Mouse (Mus musculus) gastrocnemius, postnatal 36 days (tissue): Measurements from ENCODE around the gene Usp1. TPM values are rescaled to one million over a fixed set of nuclear protein-coding genes. Genes with fewer than 3 reads are reported as not detected.
A peak's percentile ranks its signal among the peaks of the same experiment; 100 is the strongest.
"Not testable (repeated sequence)": the region's sequence is repeated elsewhere in the genome, so short reads cannot be mapped to it uniquely, and the experiment has no call there.

Experiments used
- DNase-seq, 2 experiments: peaks; one replicate each; pipeline ENCODE4 v3.0.0; 2022
- intact Hi-C: fragments of 180-260 bp; cut with DNase I; formaldehyde crosslinking; loops from one replicate; pipeline ENCODE4 v1.15.1; 2025
- long read RNA-seq, 2 experiments: library from polyadenylated mRNA; stranded (forward); transcript quantifications; one replicate each; pipeline ENCODE4 v2.0.0; 2021
- total RNA-seq, 2 experiments: library from RNA; stranded (reverse); gene quantifications; 2 replicates each; pipeline ENCODE4 v1.2.3; 2021

Usp1 gene
- 1 to 10 TPM; 8.2 to 9.1 TPM for total RNA-seq
- long read RNA-seq, experiment 1, partial matches to known transcripts: 0 of 4 reads
- long read RNA-seq, experiment 1, other reads (novel, unspliced or antisense): 2 of 4 reads
- long read RNA-seq, experiment 2, partial matches to known transcripts: 3 of 8 reads
- long read RNA-seq, experiment 2, other reads (novel, unspliced or antisense): 2 of 8 reads

GRCm38 (mm10) chr4:98923568-98924070, at the start of gene Usp1:
Usp1 (plus strand) TSS chr4:98923810.
- DNase-seq: peak in 1 of 2 experiments; percentile 83
- intact Hi-C loops: no loop called here

DNA sequence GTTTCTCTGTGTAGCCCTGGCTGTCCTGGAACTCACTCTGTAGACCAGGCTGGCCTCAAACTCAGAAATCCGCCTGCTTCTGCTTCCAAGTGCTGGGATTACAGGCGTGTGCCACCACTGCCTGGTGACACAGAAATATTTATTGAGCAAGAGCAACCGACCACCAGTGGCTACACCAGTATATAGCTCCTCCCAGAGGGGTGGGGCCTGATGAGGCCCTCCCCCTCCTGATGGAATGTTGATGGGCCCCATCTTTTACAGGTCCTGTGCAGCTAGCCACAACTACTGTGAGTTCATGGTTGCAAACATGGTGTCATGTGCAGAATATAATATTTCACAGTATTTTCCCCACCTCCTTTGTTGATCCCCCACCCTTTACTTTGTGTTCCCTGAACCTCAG, 40.9 kb upstream of the Usp1 start:
- no peak for DNase-seq
- intact Hi-C loops: no loop called here

- intact Hi-C loops: loop anchor here (2.0 kb wide), 1 partner anchor 146 kb away; no protein-coding TSS in a partner anchor
These were observed 37.2 kb upstream of the Usp1 start for GRCm38 (mm10) chr4:98886377-98886776.

GRCm38 (mm10) chr4:98887148-98887547, 36.5 kb upstream of the Usp1 start:
- peak in 1 of 2 experiments; percentile 11 for DNase-seq
- intact Hi-C loops: loop anchor here (2.0 kb wide), 1 partner anchor 146 kb away; no protein-coding TSS in a partner anchor

More at GRCm38 (mm10) chr4:98886377-98886776, 37.2 kb upstream of the Usp1 start:
- DNase-seq: no peak

DNA sequence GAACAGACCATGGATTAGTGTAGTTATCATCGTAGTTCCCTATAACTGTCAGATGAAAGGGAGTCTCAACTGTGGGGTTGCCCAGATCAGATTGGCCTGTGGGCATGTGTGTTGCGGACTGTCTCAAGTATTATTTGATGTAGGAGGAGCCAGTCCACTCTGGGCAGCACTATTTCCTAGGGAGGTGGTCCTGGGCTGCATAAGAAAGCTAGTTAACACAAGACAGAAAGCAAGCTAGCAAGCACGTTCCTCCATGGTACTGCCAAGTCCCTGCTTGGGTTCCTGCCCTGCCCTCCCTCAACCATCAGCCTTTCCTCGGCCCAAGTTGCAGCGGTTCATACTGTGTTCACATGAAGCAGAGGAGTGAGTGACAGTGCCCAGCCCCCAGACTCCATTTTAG, 13.4 kb upstream of the Usp1 start:
- DNase-seq: no peak
- intact Hi-C loops: no loop called here

DNA sequence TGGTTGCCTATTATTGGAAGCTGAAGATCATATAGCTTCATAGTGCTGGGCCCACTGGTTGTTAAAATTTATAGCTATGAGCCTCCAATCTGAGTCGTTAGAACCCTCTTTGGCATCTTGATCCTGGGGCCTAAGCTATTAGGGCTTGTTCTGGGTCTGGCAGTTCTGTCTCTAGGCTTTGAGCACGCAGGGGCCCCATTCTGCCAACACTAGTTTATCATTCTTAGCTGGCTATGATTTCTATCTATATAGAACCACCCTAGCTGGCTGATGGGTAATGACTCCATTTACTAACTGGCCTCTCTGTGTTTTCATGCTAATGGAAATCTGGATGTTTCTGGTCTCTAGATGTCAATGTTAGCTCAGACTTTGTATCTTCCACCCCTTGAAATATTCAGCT, 5.9 kb upstream of the Usp1 start:
- DNase-seq: no peak
- intact Hi-C loops: no loop called here

DNA sequence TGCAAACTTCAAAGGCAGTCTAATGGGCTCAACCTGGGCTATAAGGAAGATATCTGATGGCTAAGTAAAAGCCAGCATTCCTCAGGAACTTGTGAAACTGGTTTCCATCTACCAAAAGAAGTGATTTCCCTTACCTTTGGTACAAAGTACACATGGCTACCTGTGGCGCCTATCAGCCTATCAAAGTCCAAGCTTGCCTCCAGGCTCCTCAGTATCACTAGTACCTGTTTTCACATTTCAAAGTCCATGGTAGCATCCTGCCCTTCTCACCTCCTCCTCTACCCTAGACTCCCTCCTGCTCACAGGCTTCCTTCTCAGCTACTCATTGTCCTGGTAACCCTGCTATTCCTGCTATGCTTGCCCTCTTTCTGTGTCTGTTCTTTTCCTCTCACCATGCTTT, 5.4 kb upstream of the Usp1 start:
- no peak for DNase-seq
- intact Hi-C loops: no loop called here

- no peak for DNase-seq
- intact Hi-C loops: no loop called here
These were observed 2.7 kb upstream of the Usp1 start for GRCm38 (mm10) chr4:98920896-98921295.

GRCm38 (mm10) chr4:98922061-98922642, 1.5 kb upstream of the Usp1 start:
- DNase-seq: no peak
- intact Hi-C loops: no loop called here

GRCm38 (mm10) chr4:98922643-98923567, 705 bp upstream of the Usp1 start:
- peak; percentile 89 to 96 for DNase-seq
- intact Hi-C loops: no loop called here

DNA sequence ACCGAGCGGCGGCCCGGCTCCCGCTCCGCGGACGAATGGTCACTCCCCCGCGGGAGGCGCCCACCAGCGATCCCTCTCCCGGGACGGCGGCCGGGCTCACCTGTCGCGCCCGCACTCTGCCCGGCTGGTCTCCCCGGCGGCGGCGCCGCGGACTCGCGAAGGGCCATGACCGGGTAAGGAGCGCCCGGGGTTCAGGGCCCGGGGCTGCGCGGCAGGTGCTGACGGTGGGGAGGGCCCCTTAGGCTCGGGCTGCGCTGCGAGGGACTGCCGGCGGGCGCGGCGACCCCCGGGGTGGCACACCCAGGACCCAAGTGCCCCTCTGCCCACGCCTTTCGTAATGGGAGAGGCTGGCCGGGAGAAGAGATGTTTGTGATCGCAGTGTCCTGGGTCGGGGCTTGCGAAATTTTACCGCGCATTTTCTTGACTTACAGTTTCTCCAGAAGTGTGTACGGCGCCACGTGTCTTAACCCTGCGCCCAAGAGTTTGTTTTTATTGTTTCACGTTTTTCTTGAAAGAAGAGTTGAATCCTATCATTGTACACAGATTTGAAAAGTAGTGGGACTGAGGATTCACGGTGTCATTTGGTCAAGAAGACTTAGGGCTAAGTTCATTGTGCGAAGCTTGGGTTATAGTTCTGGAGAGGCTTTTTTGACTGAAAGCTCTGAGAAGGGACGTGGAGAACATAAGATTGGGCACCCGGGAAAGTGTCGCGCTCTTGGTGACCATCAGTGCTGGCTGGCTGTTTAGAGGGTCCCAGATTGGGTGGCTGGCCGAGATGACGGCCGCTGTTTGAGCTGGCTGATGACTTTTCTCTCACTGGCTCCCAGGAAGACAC, 678 bp downstream of the Usp1 start:
- intact Hi-C loops: no loop called here
- peak in 1 of 2 experiments; percentile 33 for DNase-seq

- intact Hi-C loops: loop anchor here (5.0 kb wide), 1 partner anchor 267 kb away; the partner anchor contains the start of gene Atg4c
- DNase-seq: no peak
These were observed 1.2 kb downstream of the Usp1 start for GRCm38 (mm10) chr4:98924906-98925178.

GRCm38 (mm10) chr4:98925250-98925781, 1.7 kb downstream of the Usp1 start:
- no peak for DNase-seq
- intact Hi-C loops: loop anchor here (5.0 kb wide), 1 partner anchor 267 kb away; the partner anchor contains the start of gene Atg4c

DNA sequence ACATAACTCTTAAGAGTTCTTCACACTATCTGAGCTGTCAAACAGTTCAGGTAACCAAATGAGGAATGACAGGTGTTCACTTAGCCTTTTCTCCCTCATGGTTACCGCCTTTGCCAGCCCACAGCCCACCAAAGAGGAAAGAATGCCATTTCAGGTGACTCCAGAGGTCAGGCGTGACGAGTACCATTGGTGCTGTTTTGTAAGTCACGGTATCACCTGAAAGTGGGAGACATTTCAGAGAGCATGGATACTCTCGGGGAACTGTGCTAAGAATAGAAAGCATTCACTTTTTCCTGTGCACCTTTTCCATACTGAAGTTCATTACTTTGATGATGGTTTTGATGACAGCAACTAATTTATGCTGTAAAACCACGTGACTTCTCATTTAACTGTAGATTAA, 12.4 kb downstream of the Usp1 start:
- no peak for DNase-seq
- intact Hi-C loops: no loop called here

- intact Hi-C loops, DNase-seq: not testable (repeated sequence)
These were observed 14.6 kb downstream of the Usp1 start for GRCm38 (mm10) chr4:98938210-98938609.

GRCm38 (mm10) chr4:98950563-98950962, 27.0 kb downstream of the Usp1 start:
- intact Hi-C loops: no loop called here
- no peak for DNase-seq

DNA sequence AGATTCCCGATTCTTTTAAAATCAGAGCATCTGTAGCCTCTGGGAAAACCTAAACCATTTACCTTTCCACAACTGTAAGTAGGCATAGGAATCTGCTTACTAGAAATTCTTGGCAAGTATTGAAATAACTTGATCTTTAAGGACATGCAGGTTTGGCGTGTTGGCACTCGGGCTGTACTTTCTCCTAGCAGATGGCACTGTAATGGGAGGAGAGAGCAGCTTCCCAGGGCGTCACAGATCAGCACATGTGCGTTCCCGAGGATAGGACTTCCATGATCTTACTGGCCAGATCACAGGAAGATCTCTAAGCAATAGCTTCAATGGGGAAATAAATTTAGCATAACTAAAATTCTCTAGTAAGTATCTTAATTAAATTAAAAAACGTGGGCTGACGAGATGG, 32.4 kb downstream of the Usp1 start:
- intact Hi-C loops: no loop called here
- no peak for DNase-seq

DNA sequence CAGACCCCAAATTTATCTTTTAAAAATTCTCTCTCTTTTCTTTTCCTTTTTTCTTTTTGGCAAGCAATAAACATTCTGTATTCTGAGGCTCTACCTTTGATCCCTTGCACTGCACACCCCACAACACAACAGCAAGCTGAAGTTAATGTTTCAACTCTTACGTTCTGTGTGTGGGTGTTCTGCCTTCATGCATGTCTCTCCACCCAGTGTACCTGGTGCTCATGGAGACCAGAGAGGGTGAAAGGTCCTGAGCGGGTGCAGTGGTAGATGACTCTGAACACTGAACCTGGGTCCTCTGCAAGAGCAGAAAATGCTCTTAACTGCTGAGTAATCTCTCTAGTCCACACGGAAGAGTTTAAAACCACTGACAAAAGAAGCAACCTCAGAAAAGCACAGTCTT, 36.6 kb downstream of the Usp1 start:
- intact Hi-C loops: loop anchor here (10.0 kb wide), 1 partner anchor 225 kb away; no protein-coding TSS in a partner anchor
- no peak for DNase-seq

DNA sequence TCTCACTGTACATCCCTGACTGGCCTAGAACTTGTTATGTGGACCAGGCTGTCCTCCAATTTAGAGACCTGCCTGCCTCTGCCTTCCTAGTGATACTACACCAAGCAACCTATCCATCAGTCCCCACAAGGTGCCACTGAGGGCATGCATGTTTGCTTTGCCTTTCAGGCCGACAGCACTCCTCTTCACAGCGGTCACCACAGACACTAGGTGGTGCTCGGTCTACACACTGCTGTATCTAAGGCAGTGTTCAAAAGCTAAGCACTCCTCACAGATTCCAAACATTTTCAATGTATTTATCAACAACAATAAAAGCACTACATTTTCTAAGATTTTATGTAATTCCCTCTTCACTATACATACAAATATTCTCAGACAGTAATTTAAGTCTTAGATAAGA, 46.3 kb downstream of the Usp1 start:
- intact Hi-C loops: loop anchor here (10.0 kb wide), 1 partner anchor 215 kb away; no protein-coding TSS in a partner anchor
- DNase-seq: no peak

GRCm38 (mm10) chr4:98975741-98976140, 52.1 kb downstream of the Usp1 start:
- intact Hi-C loops: no loop called here
- no peak for DNase-seq
